Mouse (Mus musculus): ENCODE data around the gene Ahcyl1. TPM values are rescaled to one million over a fixed set of nuclear protein-coding genes. Genes with fewer than 3 reads are reported as not detected.

Gene Ahcyl1
- polyA plus RNA-seq, 1 experiment from 2014 or later: 69.3 TPM

DNA sequence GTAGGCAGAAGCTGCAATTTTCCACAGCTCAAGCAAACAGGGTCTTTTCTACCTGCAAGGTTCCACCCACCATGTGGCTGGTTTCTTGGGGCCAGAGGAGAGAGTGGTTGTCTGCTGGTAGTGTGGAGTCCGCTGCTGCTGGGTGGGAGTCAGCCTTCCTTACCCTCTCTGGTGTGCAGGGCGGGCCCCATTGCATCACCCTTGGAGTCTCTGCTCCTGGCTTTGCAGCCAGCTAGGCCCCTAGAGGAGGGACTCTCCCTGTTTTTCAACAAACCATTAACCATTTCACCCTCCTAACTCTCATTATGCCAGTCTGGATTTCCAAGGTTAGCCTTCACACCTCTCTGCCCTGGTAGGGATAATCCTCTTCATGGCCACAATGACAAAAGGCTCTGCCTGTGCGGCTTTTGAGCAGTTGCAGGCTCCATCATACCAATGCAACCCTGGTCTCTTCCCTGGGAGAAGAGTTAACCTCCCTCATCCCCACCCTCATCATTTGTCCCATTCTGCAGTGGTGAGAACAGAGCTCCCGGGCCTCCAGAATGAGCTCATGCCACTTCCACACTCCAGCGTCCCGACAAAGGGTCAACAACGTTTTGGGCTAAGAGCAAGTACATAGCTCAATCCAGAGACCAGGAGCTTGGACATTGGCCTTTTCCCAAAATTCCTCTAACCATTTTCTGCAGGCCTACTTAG, 7.5 kb upstream of the Ahcyl1 start:
- no peak overlapping the region for H3K27ac ChIP-seq (ENCODE audit: poor library complexity, severe bottlenecking)

DNA sequence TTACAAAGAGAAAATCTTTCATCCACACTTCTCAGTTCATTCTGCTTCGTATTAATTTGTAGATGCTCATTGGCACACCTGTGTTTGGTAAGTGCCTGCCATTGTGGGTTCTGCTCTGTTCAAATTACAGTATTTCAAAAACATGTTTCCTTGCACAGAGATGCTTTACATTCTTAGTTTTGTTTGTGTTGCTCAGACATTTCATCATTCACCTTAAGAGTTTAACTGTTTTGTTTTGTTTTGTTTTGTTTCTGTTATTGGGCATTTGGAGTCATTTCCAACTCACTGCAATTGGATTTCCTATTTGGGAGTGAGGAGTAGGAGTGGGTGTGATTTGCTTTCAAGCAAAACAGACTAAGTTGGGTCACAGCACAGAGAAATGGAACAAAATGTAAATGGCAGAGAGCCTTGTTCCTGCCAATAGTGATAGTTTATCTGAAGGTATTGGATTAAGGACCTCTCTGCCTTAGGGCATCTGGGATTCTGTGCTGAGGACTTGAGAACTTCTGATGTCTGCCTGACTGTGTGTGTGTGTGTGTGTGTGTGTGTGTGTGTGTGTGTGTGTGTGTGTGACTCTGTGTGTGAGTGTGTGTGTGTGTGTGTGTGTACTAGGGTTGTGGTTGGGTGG, 5.5 kb upstream of the Ahcyl1 start:
- no peaks in the 10 kb centered on the region for H3K9me3 ChIP-seq (replicated peaks)
- 0 out of 2 replicates have a peak, but pooled peaks cover 14% of the 10 kb centered on the region for H3K4me1 ChIP-seq (replicated peaks)
- H3K27ac ChIP-seq (ENCODE audit: poor library complexity, severe bottlenecking): no peak overlapping the region
- ATAC-seq (ENCODE audit: insufficient number of reproducible peaks, low FRiP score): no peak
- H3K27me3 ChIP-seq (replicated peaks): no peaks in the 10 kb centered on the region
- H3K36me3 ChIP-seq: no peaks in the 10 kb centered on the region
- 78% methylated on average over 1 of the region's 1 CpGs for WGBS
- H3K4me2 ChIP-seq: no peak overlapping the region
- H3K4me3 ChIP-seq: no peak overlapping the region
- H3K9ac ChIP-seq: no peak overlapping the region

More for the DNA sequence above, 7.5 kb upstream of the Ahcyl1 start:
- no peak overlapping the region for H3K4me3 ChIP-seq
- no peaks in the 10 kb centered on the region for H3K27me3 ChIP-seq (replicated peaks)
- H3K9ac ChIP-seq: no peak overlapping the region
- H3K4me1 ChIP-seq (replicated peaks): 0 out of 2 replicates have a peak, but pooled peaks cover 11% of the 10 kb centered on the region
- H3K9me3 ChIP-seq (replicated peaks): no peaks in the 10 kb centered on the region
- ATAC-seq (ENCODE audit: insufficient number of reproducible peaks, low FRiP score): no peak
- no peak overlapping the region for H3K4me2 ChIP-seq
- no peaks in the 10 kb centered on the region for H3K36me3 ChIP-seq
- WGBS: 79% methylated on average over 7 of the region's 7 CpGs

DNA sequence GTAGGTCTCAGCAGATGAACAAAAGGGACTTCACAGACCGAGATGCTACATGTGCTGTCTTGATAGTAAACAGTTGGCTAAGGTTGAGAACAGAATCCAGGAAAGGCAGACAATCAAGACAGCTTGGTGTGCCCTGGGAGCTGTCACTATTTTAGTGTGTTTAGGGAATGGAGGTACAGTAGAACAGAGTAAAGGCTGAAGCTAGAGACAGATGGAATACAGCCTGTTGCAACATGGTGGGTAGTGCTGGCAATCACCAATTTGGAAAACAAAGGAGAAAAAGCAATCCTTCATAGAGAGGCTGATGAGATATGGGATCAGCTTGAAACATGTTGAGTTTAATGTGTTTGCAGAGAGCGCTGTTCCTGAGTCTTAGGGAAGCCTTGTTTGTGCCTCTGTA, 4.3 kb upstream of the Ahcyl1 start:
- H3K9ac ChIP-seq: no peak overlapping the region
- no peak overlapping the region for H3K4me3 ChIP-seq
- ATAC-seq (ENCODE audit: insufficient number of reproducible peaks, low FRiP score): no peak
- WGBS: 81% methylated on average over 2 of the region's 2 CpGs
- no peaks in the 10 kb centered on the region for H3K27me3 ChIP-seq (replicated peaks)
- H3K36me3 ChIP-seq: no peaks in the 10 kb centered on the region
- 0 out of 2 replicates have a peak, but pooled peaks cover 12% of the 10 kb centered on the region for H3K4me1 ChIP-seq (replicated peaks)
- H3K27ac ChIP-seq (ENCODE audit: poor library complexity, severe bottlenecking): no peak overlapping the region
- no peaks in the 10 kb centered on the region for H3K9me3 ChIP-seq (replicated peaks)
- H3K4me2 ChIP-seq: no peak overlapping the region

DNA sequence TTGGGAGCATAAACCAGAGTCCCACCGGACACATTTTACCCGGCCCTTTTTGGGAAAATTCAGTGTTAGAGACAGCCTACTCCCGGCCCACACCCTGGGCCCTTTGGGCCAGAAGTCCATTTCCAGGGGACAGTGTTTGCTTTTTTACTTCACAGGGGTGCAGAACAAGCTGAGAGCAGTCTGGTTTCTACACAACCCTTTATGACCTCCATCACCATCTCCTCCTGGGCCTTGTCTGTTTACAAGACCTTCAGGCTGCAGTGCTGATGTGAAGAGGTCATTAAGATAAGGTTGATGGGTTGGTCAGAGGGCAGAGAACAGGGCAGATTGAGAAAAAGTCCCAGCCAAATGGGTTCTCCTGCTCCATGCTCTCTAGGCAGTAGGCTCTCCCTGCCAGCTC, 550 bp upstream of the Ahcyl1 start:
- no peak for ATAC-seq (ENCODE audit: insufficient number of reproducible peaks, low FRiP score)
- H3K27me3 ChIP-seq (replicated peaks): no peaks in the 10 kb centered on the region
- H3K9me3 ChIP-seq (replicated peaks): no peaks in the 10 kb centered on the region
- peaks cover 17% of the 10 kb centered on the region for H3K4me1 ChIP-seq (replicated peaks)
- H3K4me3 ChIP-seq: no peak overlapping the region
- H3K9ac ChIP-seq: no peak overlapping the region
- 0 out of 2 replicates have a peak overlapping the region, but pooled peaks have one; percentile 16 for H3K4me2 ChIP-seq
- 28% methylated on average over 3 of the region's 3 CpGs for WGBS
- no peak overlapping the region for H3K27ac ChIP-seq (ENCODE audit: poor library complexity, severe bottlenecking)
- no peaks in the 10 kb centered on the region for H3K36me3 ChIP-seq

DNA sequence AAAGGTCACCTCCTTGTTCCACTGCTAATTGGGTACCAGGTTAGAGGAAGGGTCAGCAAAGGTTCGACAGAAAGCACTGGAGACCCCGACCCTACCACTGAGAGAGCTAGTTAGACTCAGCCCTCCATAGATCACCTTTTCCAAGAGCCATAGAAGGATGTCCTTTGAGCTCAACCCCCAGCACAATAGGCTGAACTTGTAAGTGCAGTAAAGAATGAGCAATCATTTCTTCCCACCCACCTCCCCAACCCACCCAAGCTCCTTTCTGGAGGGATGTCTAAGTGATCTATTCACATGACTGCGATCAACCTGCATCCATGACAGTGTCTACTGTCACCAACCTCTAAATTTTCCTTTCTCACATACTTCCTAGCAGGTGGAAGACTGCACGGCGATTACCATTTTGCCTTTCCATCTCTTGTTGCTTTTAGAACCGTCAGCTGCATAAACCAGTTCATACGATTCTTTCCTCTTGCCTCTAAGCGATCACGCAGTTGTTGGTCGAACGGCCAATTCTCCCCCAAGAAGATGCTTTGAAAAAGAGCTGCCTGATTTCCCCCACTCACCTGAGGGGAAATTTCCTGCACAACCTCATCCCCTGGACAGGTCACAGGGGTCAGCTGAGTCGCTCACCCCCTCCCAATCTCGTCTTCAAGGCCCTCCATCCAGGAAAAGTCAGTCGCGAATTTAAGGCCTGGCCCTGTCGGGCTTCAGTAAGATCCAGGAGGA, 977 bp downstream of the Ahcyl1 start:
- peak overlapping the region; percentile 97 for H3K9ac ChIP-seq
- ATAC-seq (ENCODE audit: insufficient number of reproducible peaks, low FRiP score): no peak
- peak overlapping the region; percentile 91 for H3K27ac ChIP-seq (ENCODE audit: poor library complexity, severe bottlenecking)
- no peaks in the 10 kb centered on the region for H3K27me3 ChIP-seq (replicated peaks)
- H3K36me3 ChIP-seq: no peaks in the 10 kb centered on the region
- peaks cover 27% of the 10 kb centered on the region for H3K4me1 ChIP-seq (replicated peaks)
- no peaks in the 10 kb centered on the region for H3K9me3 ChIP-seq (replicated peaks)
- WGBS: 9% methylated on average over 16 of the region's 16 CpGs
- H3K4me2 ChIP-seq: peak overlapping the region; percentile 85
- peak overlapping the region; percentile 95 for H3K4me3 ChIP-seq

DNA sequence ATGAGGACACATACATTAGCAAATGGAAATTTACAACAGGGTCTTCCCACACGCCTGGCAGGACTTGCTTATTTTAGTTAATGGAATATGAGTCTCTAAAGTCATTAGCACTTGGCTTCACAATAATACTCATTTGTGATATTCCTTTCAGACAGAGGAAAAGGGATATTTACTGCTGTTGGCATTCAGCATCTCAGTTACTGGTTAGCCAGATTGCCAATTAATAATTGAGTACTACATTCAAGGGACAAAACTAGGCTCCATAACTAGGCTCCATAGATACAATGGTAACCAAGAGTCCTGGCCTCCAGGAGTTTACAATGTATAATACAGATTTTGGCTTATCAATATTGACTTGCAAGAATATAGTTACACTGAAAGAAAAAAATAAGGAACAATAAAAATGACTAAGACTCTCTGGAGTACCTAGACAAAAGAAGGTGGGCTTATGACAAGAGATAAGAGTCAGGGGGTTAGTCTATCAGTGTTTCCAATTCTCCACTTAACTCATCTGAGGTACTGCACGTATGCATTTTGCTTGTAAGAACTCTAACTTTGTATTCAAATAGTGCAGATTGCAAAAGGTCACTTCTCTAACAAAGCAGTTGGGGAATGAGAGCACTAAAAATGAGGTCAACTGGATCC, 2.0 kb downstream of the Ahcyl1 start:
- Histone ChIP-seq H3K4me3 (peak overlapping the region; percentile 95), H3K4me2 (peak overlapping the region; percentile 85), H3K9me3 (replicated peaks) (no peaks in the 10 kb centered on the region), H3K9ac (no peak overlapping the region), H3K36me3 (no peaks in the 10 kb centered on the region), H3K4me1 (replicated peaks) (peaks cover 31% of the 10 kb centered on the region), H3K27ac (ENCODE audit: poor library complexity, severe bottlenecking) (no peak overlapping the region), H3K27me3 (replicated peaks) (no peaks in the 10 kb centered on the region)
- WGBS: 59% methylated on average over 2 of the region's 2 CpGs
- ATAC-seq (ENCODE audit: insufficient number of reproducible peaks, low FRiP score): no peak

DNA sequence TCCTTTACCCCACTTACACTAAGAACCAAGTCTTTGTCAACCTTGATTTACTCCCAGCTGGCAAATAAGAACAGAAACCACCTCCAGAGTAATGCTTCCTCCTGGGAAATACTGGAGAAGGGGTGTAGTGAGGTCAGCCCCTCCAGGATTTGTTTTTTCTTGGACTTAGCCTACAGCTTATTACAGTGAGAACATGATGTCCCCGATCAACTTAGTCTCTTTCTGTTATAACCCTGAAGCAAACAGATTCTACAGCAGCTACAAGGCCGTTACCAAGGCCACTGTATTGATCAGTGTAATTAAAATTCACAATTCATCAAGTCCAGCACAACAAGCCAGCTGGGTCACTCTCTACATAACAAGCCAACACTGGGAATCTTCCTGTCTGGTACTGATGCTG, 6.0 kb downstream of the Ahcyl1 start:
- H3K36me3 ChIP-seq: no peaks in the 10 kb centered on the region
- no peak overlapping the region for H3K4me3 ChIP-seq
- 90% methylated on average over 2 of the region's 2 CpGs for WGBS
- H3K27ac ChIP-seq (ENCODE audit: poor library complexity, severe bottlenecking): no peak overlapping the region
- H3K4me2 ChIP-seq: no peak overlapping the region
- H3K4me1 ChIP-seq (replicated peaks): peaks cover 31% of the 10 kb centered on the region
- no peak for ATAC-seq (ENCODE audit: insufficient number of reproducible peaks, low FRiP score)
- H3K27me3 ChIP-seq (replicated peaks): no peaks in the 10 kb centered on the region
- H3K9me3 ChIP-seq (replicated peaks): no peaks in the 10 kb centered on the region
- no peak overlapping the region for H3K9ac ChIP-seq

DNA sequence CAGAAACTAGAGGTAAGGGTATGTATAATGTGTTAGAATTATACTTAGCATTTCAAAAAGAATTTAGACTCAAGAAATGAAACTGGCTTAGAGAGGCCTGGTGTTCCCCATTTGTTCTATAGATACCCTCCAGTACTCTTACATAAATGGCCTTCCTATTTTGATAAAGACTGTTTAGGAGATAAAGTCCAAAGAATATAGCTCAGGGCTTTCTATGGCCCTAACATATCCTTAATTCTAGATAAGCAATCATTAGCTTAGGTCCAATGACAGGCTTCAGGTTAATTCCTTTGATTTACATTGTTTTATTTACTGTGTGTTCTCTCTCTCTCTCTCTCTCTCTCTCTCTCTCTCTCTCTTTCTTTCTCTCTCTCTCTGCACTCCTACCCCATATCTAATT, 7.1 kb downstream of the Ahcyl1 start:
- no peak for ATAC-seq (ENCODE audit: insufficient number of reproducible peaks, low FRiP score)
- no peaks in the 10 kb centered on the region for H3K36me3 ChIP-seq

DNA sequence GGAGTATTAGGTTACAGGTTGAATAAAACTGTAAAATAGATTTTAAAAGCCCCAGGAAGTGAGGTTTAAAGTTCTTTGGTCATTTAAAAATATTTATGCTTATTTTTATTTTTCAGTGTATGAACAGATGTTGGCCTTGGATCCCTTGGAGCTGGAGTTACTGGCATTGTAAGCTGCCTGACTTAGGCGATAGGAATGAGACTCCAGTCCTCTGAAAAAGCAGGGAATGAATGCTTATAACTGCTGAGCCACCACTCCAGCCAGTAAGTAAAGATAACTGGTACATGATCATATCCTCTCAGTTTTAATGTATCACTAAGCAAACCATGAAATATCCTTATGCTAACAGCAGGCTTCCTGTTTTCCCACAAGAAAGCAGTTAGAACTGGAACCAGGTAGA, 8.1 kb downstream of the Ahcyl1 start:
- Histone ChIP-seq H3K4me3 (no peak overlapping the region), H3K27ac (ENCODE audit: poor library complexity, severe bottlenecking) (no peak overlapping the region), H3K36me3 (no peaks in the 10 kb centered on the region), H3K9ac (no peak overlapping the region), H3K27me3 (replicated peaks) (no peaks in the 10 kb centered on the region), H3K4me1 (replicated peaks) (peaks cover 32% of the 10 kb centered on the region), H3K9me3 (replicated peaks) (no peaks in the 10 kb centered on the region), H3K4me2 (no peak overlapping the region)
- ATAC-seq (ENCODE audit: insufficient number of reproducible peaks, low FRiP score): no peak
- WGBS: 50% methylated on average over 1 of the region's 1 CpGs

More for the DNA sequence above, 7.1 kb downstream of the Ahcyl1 start:
- no peak overlapping the region for H3K27ac ChIP-seq (ENCODE audit: poor library complexity, severe bottlenecking)
- no peak overlapping the region for H3K4me3 ChIP-seq
- H3K4me2 ChIP-seq: no peak overlapping the region
- H3K9ac ChIP-seq: no peak overlapping the region
- no peaks in the 10 kb centered on the region for H3K27me3 ChIP-seq (replicated peaks)
- H3K4me1 ChIP-seq (replicated peaks): peaks cover 27% of the 10 kb centered on the region
- no peaks in the 10 kb centered on the region for H3K9me3 ChIP-seq (replicated peaks)

DNA sequence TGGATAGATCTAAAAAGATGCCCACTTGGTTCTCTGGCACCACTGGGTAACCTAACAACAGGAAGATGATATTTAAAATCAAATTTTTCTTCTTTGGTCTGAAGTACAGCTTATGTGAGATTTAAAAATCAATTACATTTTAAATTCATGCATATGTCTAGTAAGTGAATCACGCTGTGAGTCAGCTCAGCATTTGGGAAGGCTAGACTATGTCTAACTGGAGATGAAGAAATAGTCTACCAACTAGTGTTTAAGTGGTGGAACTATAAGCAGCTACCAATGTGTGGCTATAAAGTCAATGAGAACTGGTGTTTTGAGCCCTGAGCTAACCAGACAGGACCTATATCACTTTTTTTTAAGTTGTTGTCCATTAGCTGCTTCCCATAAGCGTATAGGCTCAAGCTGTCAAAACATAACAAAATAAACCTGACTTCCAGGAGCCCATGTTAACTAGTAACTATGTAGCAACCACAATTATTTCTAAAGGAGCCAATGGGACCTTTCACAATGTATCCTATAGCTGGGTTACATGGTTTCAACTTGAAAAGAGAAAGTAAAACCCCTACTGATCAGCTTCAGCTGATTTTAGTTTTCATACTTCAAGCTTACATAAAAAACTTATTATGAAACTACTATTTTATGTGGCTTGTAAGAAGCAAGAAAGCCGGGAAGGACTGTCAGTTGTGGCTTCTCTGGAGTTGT, 9.9 kb downstream of the Ahcyl1 start:
- WGBS: 92% methylated on average over 3 of the region's 3 CpGs
- peaks cover 36% of the 10 kb centered on the region for H3K4me1 ChIP-seq (replicated peaks)
- ATAC-seq (ENCODE audit: insufficient number of reproducible peaks, low FRiP score): no peak

More for the DNA sequence above, 9.9 kb downstream of the Ahcyl1 start:
- no peak overlapping the region for H3K9ac ChIP-seq
- H3K27ac ChIP-seq (ENCODE audit: poor library complexity, severe bottlenecking): no peak overlapping the region
- H3K36me3 ChIP-seq: no peaks in the 10 kb centered on the region
- no peaks in the 10 kb centered on the region for H3K9me3 ChIP-seq (replicated peaks)
- H3K27me3 ChIP-seq (replicated peaks): no peaks in the 10 kb centered on the region
- no peak overlapping the region for H3K4me2 ChIP-seq
- H3K4me3 ChIP-seq: no peak overlapping the region
